Mouse (Mus musculus) B cell, adult 2 months (primary cell): ENCODE measurements around the gene Znrf3.
A peak's percentile ranks its signal among the peaks of the same experiment; 100 is the strongest.

ENCODE experiments used
- DNase-seq, 2 experiments: peaks; one replicate each; pipeline ENCODE4 v3.0.0; 2022

The Znrf3 gene

DNA sequence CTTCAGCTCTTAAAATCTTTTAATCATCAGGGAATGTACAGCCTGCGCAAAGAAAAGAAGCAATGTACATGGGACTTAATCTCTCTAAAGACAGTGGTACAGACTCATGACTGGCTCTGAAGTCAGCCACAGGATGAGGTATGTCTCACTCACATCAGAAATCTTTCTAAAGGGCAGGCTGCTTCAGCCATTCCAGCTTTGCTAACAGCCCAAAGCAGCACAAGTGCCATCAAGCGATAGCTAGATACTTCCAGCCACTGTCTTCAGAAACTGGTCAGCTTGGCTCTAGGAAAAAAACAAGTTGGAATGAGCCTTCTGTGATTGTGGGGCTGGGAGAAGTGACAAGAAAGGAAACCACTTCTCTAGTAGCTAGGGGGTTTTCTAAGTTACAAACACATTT, 7.0 kb downstream of the Znrf3 start:
- no peak for DNase-seq

DNA sequence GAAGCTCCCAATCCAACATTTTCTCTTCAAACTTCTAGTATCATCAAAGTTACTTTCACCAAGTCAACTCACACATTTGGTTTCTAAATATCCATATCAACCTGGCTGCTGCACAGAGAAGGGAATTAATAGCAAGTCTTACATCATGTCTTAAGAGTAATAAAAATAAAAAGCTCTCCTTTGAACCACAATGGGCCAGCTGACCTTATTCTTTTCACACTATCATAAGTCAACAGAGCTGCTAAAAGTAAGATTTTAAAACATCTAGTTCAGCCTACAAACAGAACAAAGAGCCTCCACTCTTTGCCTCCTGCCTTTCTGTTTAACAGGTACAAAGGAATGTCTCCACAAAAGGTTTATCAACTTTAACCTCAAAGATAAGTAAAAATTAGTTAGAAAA, 7.7 kb downstream of the Znrf3 start:
- no peak for DNase-seq

DNA sequence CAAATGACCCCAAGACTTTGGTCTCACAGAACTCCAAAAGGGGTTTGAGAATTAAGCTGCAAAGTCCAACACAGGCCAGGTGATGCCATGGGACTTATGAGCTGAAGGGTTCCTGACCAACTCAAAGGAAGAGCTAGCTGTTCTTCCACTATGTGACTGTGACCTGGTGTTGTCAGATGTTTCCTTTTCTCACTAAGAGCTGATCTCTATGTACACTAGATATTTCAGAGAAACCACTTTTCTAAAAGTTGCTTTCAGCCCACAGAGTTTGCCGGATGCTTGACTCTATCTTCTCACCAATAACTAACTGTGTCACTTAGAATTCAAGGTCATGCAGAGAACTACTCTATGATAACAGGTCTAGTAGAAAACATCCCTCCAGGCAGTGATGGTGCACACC, 9.2 kb downstream of the Znrf3 start:
- DNase-seq = no peak

DNA sequence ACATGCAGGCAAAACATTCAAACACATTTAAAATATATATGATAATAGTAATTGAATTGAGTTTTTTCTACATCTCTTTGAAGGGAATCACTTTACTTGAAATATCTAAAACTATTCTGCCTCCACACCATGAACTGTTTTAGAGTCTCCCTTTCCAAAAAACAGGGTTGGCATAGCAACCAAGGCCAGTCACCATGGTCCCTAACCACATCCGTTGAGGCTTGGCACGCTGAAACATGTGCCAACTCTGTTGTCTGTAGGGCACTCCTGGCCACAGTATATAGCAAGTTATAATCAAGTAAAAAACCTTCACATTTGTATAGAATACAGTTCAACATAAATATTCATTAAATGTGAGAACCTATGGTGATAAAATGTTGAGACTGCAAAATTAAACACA, 12.3 kb downstream of the Znrf3 start:
- peak; percentile 64 to 74 for DNase-seq

DNA sequence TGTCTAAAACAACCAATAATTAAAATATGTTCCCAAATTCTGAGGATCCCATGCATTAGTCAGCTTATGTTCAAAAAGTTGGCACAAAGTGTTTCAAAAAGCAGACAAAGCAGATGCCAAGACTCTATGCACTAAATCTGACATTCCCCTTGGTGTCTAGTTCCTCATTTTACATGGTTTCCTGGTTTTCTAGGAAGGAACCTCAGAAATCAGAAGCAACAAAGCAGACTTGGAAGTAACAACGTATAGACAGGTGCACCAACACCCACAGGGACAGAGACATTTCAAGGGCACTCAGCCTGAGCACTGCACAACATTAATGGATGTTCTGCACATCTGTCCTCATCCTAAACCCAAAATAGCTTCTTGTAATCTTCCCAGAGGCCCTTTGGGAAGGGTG, 13.8 kb downstream of the Znrf3 start:
- no peak for DNase-seq

DNA sequence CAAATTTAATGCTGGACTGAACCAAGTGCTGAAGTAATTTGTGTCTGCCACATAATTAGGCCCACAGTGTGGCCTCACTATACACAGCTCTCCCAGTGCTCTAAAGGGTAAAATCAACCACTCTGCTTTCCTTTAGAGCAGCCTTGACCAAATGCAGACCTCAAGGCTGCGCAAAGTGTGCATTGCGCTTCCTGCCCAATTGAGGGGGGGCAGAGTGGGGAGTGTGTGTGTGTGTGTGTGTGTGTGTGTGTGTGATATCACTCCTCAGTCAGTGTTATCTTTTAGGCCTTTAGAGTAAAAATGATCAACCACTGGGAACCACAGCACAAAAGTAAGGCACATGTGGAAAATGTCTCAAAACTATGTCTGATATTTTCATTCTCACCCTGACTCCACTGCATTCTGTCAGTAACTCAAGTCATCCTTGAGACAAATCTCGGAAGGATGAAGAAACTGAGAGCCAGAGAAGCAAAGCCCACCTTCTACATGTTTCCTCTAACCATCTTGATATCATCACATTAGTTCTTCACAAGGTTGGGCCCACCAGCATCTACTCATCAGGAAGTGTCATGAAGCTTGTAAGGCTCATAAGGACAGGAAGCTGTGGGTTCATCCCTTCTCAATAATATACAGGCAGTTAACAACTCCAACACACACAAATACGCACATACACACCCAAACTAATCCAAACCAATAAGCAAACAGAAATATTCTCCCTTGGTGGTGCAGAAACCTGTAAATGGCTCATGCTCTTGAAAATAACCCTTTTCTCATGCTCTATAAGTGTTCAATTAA, 15.1 kb downstream of the Znrf3 start:
- DNase-seq = no peak

DNA sequence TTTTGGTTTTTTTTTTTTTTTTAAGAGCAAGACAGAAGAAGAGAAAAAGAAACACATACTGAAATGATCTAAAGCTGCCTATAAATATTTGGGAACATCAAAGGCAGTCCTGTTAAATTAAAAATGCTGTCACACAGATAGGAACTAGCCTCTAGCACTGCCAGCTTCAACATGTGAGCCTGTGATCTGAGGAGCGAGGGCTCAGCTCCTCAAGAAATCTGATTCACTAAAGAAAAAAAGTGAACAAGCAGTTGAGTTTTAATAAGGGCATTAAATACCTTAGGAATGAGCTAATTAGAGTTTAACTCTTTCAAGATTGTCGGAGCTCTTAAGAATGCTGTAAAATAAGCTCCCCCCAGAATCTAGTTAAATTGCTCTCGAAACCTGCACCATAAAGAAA, 17.4 kb downstream of the Znrf3 start:
- DNase-seq = no peak

DNA sequence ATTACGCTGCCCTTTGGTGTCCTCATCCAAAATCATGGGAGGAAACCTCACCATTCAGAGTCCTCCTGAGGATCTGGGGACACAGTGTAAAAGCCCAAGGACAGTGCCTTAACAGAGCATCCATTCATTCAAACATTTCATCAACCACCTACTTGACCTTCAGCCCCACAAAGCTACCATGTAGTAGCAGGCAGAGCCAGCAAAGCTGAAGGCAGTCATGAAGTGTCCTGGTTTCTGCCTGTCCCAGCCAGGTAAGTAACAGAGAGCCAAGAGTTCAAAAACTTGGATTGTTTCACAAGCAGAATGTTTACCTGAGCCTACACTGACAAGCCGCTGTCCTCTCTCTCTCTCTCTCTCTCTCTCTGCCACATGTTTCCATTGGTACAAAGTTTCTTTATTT, 18.3 kb downstream of the Znrf3 start:
- DNase-seq = no peak

DNA sequence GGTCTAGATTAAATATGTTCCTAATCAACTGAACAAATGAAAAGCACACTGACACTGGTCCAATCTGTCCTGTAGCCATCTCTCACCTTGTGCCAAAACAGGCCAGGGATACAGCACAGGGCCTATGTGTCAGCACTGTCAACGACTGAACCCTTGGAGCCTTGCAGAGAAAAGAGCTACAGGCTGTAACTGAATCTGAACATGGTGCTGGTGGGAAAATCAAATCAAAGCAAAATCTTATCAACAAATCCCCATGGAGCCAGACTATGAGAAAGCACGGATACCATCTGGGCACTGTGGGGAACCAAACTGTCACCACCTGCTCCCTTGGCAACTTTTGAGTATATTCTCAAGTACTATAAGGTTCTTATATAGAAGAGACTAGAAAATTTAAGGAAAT, 19.5 kb downstream of the Znrf3 start:
- DNase-seq = no peak

DNA sequence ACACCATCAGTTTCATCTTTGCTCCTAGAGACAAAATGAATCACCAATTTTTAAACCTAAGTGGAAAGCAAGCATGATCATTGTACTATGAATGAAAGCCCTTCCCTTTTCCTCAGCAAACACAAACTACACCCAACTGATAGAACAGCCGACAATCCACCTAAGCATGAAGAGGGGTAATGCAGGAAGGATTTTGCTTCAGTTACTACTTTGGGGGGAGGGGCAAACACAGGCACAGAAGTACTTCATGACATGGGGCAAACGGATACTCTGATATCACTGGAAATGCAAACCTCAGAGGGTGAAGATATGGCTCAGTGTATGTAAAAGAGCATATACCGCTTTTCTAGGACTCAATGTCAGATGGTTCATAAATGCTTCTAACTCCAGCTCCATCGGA, 20.5 kb downstream of the Znrf3 start:
- DNase-seq = no peak

DNA sequence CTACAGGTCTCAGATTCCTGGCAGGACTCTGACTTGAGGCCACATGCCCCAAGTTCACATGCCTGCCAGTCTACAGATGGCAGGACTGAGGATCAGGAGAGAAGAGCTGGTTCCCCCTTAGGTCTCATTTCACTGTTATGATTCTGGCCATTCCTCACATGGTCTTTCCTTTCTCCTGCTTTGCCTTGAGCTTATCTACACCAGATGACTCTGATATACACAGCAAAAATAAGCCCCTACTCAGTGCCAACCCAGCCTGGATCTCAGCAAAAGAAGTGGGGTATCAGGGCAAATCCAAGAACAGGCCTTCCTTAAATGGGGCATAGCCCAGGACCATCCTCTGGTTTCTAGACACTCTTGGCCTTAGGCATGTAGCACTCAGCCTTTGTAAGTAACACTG, 21.6 kb downstream of the Znrf3 start:
- no peak for DNase-seq

DNA sequence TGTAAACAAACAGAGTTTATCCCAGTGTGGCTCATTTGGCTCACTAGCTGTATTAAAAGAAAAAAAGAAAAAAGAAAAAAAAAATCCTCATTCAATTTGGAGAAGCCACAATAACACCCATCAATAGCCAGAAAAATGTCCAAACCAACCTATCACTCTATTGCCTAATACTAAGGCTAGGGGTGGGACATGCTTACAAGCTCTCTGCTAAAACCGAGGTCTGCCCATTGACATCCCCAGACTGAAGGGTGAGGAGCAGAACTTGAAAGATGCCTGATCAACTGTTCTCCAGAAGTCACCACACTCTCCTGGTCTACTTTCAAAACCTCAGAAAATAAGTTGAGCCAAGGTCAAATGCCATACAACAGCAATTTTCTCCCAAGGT, 22.4 kb downstream of the Znrf3 start:
- no peak for DNase-seq

DNA sequence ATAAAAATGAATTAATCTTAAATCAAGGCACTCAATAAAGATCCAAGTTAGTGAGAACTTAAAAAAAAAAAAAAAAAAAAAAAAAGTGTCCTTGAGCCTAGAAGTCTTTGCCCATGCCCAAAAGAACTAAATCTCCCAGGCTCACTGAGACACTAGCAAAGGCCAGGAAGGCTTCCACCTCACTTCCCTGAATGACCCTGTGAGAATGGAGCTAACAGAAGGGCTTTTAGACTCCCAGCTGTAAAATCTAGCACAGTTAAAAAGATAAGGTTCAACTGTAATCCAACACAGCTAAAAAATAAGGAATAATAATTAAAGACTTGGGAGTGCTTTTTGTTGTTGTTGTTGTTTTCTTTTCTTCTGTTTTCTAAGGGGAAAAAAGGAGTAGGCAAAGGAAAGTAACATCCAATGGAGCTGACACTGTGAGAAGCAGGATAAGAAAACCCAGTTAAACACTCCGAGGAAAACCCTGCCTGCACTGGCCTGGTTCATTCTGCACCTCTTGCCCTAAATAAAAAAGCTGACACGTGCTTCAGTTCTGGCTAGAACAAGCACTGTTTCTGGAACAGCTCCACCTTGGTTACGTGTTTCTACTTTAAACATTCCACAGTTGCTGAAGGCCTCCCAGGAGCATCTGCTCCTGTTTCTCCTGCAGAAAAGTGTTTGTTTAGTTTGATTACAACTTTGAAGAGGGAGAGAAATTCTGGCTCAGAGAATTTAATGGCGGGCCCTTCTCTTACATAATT, 23.0 kb downstream of the Znrf3 start:
- DNase-seq = no peak

DNA sequence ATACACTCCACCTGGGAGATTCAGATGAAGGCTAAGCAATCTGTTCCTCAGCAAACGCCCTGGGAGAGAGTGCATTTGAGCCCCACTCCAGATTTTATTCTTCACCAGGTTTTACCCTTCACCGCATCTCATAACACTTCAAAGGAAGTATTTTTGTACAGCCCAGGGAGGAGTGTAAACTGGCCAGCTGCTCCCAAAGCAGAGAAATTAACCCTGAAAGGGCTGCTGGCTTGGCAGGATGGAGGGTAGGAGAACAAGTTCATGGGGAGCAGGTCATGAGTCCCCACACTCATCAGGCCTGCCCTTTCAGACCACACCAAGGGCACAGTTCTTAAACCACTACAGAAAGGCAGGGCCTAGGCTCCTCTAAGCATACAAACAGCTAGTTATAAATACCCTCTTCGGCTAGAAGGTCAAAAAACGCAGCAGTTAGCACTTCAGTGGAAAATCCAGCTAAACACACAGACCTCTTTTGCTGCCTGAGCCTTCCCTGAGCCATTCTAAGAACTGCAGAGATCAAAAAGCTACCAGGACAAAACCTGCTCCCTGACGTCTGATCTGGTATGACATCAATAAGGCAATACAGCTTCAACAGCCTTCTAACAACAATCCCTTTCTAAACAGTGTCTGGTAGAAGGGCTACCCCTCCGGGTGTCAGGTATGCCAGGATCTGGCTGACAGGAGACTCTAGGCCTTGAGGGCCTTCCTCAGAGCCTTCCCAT, 28.9 kb downstream of the Znrf3 start:
- DNase-seq = no peak

DNA sequence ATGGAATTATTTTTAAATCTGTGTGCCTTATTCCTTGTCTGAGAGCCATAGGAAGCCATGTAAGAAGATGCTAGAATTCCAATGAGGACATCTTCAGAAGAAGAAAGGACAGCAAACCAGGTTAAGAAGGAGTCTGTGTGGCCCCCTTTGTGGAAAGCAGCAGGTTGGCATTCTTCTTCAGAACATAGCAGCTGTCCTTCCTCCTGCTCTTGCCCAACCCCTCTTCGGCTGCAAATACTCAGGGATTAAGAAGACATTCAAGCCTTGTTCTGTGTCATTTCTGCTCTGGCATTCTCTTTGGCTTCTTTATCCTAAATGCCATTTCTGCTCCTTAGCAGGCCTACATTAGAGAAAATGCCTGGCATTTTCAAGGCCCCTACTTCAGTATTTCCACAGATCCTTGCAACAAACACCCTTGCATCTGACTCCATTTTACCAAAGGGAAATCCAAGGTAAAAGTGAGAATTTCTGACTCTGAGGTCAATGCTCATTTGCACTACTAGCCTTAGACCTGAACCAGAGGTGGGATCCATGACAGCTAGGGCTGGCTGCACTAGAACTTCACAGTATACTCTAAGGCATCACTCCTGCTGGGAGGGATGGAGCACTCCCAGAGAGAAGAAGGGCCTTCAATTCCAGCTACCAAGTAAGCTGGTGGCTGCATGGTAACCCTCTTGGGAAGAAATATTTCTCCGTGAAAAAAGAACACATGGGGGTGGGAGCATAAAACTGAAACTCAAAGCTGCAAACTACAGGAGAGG, 29.6 kb downstream of the Znrf3 start:
- no peak for DNase-seq

DNA sequence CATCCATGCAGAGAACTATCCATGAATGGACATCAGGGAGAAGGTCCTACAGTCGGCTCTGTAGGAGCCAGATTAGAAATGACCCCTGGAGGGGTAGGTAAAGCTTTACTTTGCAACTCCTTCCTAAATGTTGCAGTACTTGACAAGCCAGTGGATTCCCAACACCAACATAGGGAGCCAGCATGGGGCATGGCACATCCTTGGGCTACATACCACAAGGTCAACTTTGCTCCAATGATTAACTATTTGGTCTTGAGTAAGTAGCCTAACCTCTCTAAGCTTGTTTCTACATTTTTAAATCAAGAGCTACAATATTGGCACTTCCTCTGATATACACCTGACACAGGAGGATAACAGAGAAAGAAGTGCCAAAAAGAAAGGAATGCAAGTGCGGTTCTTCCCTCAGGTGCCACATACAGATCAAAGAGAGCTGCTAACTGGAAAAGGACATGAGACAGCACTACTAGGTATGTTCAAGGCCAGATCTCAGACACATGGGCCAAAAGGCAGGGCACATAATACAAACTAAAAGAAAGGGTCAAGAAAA, 31.9 kb downstream of the Znrf3 start:
- no peak for DNase-seq

DNA sequence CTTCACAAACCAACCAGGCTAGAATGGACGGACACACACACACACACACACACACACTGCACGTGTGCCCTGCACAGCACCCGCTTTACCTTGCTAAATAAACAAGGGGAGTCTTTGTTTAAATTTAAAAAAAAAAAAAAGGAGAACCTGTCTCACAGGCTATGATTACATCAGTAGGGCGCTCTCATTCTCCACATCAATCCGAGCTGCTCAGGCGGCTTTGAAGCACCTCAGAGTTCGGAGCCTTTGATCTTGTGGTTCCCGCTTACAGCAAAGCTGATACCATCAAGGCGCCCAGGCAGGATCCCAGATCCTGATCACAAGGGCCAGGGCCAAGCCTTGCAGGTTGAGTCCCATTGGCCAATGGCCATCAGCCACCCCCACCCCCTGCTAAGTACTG, 33.1 kb downstream of the Znrf3 start:
- DNase-seq = no peak

DNA sequence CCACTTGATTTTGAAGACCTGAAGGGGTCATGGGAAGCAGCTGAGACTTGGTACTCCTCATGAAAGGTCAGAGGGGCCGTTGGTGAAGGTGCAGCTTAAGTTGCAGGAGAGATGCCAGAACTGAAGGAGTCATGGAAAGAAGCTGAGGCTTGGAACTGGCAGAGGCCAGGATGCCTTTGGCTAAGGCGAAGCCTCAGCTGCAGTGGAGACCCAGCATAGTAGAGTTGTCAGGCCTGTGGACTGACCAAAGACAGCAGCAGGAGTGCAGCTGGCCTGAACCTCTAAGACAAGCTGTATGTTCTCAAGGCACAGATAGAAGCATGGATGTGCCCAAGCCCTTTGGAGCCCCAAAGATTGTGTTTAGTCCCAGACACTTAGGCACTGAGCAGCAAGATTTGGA, 40.5 kb downstream of the Znrf3 start:
- no peak for DNase-seq

DNA sequence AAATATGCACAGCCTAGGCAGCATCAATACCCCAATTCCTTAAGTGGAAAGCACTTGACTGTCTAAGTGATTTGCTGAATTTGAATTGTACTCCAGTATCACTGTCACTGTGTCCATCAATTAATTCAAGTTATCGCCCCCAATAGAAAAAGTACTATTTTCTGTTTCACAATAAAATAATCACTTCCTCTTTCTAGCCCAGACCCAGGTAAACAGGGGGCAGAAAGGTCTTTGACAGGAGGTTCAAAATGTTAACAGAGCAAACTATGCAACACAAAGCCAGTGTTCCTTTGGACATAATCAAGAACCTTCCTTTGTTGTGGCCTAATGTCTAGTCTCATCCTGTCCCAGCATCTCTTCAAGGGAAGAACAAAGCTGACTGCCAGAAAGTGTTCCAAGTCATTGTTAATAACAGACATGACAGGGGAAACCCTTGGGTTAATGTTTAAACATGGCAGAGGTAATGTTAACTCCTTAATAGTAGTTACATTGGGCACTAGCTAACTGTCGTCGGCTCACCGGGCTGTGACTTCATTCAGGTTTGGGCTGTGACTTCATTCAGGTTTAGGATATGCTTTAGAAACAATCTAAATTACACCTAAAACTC, 42.4 kb downstream of the Znrf3 start:
- DNase-seq = no peak

DNA sequence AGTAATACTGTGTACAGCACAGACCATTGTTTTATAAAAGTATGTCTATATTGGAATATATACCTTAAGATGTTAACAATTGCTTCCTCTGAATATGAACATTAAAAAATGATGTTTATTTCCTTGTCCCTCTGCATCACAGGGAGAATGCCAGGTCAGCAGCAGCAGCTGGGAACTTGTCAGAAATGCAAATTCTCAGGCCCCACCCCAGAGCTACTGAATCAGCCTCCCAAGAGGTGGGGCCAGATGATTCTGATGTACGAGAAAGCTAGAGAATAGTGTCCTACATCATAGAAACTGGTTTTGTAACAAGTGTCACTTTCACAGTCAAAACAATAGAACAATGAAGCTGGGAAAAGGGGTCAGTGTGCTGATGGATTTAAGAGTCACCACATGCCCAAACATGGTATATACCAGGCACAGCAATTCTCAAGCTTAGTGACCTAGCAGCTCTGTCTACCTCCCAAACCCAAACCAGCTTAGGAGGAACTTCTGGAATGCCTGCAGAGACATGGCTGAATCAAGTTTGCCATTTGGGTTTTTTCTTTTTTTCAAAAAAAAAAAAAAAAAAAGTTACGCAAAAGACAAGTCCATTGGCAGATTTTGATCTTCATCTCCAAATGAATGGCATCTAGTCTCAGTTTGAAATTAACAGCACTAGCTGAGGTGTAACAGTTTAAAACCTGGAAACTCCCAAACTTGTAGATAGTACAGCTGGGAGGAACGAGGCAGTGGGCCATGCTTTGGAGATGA, 46.2 kb downstream of the Znrf3 start:
- no peak for DNase-seq

DNA sequence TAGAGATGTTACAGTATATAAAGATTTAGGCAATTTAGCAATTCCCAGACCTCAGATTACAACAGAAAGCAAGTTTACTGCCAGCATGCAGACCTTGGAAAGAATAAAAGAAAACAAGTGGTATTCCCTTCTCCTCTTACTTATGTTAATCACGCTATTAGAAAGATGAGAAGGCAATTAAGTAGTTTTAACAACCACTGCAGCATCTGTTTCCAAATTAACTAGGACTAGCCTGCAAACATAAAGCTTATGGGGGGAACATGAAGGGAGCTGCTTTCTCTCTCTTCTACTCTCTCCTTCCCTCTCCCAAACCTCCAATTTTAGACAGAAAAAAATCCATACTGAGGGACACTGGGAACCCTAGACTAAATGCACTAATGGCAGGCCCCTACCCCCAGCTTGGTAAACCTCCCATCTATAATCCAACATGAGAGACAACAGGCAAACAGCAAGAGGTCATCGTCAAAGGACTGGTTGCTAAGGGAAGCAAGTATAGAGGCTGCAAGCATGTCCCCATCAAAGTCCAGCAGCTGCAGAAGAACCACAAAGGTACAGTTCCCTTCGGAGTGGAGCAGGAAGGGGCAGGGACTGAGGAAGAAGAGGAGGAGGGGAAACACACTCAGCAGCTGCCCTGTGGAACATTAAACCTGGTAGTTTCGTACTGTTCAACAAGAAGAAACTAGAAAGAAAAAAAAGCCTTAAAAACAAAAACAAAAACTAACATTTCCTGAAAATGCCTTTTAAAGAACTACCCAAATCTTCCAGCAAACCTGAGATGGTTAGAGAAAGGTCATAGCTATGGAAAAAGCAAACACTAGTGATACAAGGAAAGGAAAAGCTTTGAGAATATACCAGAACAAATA, 53.4 kb downstream of the Znrf3 start:
- DNase-seq = no peak
